Mouse (Mus musculus) cerebellum, adult (tissue): Measurements from ENCODE around the gene Slc18a3.

Source experiments
- ATAC-seq: cut with Nextera tagmentation; 2 replicates; pipeline ENCODE4 v1.9.2; 2017; ENCODE audit warnings: mild to moderate bottlenecking, moderate library complexity, mixed read lengths; ENCODE audit not compliant: insufficient number of reproducible peaks, low FRiP score, low TSS enrichment

The Slc18a3 gene

GRCm38 (mm10) chr14:32463211-32464040, 1.2 kb downstream of the Slc18a3 start:
- ATAC-seq, result no peak

- no peak for ATAC-seq
Measured at GRCm38 (mm10) chr14:32452552-32452951, 12.1 kb downstream of the Slc18a3 start.

GRCm38 (mm10) chr14:32446989-32447388, 17.7 kb downstream of the Slc18a3 start:
- ATAC-seq, result no peak

DNA sequence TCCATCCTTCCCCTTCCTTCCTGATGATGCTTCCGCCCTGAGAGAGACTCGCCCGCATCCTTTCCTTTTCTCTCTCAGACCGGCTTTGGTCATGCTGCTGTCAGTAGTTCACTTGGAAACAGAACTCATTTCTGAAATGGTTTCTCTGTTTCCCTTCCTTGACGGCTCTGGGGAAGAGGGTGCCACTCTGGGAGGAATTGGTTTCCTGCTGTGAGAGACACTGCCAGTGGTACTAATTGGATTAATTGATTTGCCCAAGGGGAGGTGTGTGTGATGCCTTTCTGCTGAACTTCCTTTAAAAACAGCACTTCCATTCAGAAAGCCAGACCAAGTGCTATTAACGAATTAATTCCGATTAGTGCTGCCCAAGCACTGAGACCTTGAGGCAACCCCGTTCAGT, 21.2 kb downstream of the Slc18a3 start:
- ATAC-seq, result no peak

DNA sequence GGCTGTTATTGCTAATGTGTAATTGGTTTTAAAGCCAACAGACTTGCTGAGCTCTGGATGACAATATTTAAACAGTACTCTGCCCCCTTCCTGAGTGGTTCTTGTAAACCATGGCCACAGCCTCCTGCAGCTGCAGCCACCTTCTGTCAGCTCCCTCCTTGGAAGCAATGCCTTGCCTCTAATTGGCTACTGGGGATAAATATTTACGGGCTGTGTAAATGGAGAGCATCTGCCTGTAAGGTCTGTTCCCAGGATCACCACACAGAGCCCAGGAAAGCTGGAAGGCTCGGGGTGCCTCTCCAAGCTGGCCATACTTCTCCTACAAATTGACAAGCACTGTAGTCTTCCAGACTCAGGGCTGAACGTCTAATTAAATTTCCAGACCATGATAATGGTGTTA, 24.9 kb downstream of the Slc18a3 start:
- no peak for ATAC-seq

- ATAC-seq, result no peak
Measured at GRCm38 (mm10) chr14:32439316-32439715, 25.3 kb downstream of the Slc18a3 start.

DNA sequence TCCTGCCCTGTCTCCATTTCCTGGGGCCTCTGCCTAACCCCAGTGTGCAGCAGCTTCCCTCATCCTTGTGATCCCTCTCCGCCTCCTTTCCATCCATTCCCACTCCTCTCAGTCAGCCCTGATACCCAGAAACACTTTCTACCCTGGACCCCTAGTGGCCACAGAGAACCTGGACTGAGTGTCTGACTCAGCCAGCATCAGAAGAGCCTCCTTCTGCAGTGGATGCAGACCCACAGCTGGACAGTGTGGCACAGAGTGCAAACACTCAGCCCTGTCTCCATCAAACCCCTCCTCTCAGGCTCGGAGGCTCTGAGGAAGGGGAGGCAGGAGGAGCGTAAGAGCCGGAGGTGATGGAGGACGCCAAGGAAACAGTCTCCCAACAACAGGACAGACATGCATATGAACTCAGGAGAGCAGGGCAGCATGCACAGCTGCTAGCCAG, 27.3 kb downstream of the Slc18a3 start:
- ATAC-seq, result no peak

- ATAC-seq, result no peak
Measured at GRCm38 (mm10) chr14:32429030-32429602, 35.5 kb downstream of the Slc18a3 start.

DNA sequence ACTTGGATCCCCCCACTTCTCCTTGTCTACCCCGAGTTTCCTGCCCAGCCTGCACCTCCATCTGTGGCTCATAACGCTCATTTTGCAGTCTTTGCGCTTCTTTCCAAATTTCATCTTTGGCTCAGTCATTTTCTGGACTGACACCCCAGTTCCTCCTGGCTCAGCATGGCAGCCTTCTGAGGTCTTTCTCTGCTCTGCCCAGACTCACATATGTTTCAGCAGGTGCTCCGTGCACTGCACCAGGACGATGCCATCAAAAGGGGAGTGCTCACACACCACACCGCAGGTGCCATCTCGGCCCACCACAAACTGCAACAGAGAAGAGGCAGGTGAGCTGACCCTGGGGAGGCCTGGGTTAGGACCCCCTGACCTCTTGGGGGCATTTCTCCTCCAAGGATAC, 40.7 kb downstream of the Slc18a3 start:
- peak; percentile 65; the same call in 1 of the 2 replicates for ATAC-seq

GRCm38 (mm10) chr14:32418747-32419146, 45.9 kb downstream of the Slc18a3 start:
- no peak for ATAC-seq
